Mouse (Mus musculus): ENCODE data around the gene Nphs1. TPM values are rescaled to one million over a fixed set of nuclear protein-coding genes. Genes with fewer than 3 reads are reported as not detected.
"Not testable (repeated sequence)": the region's sequence is repeated elsewhere in the genome, so short reads cannot be mapped to it uniquely, and the experiment has no call there.

Gene Nphs1
- polyA plus RNA-seq, 1 experiment from 2014 or later = 1.3 TPM

DNA sequence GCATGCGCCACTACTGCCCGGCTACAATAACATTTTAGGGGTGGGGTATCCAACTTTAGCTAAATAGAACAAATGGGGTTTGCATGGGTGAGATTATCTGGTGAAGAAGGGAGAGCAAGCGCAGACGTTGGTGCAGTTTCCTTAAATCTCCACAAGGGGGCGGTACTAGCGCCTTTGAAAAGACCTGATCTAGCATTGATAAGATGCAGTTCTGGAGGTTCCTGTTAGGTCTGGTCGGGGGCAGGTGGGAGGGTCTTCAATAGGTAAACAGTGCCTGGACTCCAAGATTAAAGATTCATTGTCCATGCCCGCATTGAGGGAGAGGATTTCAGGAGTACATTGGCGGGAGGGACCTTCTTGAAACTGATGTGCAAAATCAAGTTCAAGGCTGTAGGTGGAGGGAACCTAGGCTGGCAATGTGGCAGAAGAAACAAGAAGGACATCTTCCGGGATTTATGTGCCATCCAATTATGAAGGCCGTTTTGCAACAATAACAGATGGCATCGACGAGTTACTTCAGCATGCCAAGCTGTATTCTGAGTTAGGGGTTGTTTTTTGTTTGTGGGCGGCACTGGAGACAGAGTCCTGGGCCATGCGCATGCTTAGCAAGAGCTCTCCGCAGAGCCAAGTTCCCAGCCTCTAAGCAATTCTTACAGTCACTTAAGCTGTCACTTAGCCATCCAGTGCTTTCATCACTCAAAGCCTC is 32.3 kb downstream of the Nphs1 start:
- Histone ChIP-seq H3K4me2 (ENCODE audit: low read length) (no peak overlapping the region), H3K27ac (ENCODE audit: low read depth) (no peak overlapping the region), H3K4me1 (replicated peaks; ENCODE audit: control insufficient read depth, insufficient read depth, low read length) (no peaks in the 10 kb centered on the region), H3K27me3 (replicated peaks; ENCODE audit: control insufficient read depth, insufficient read depth, low read length) (no peaks in the 10 kb centered on the region), H3K9me3 (ENCODE audit: control insufficient read depth, low read length) (no peaks in the 10 kb centered on the region), H3K4me3 (ENCODE audit: low read depth, low read length) (no peak overlapping the region), H3K9ac (ENCODE audit: low read length) (no peak overlapping the region), H3K36me3 (ENCODE audit: control insufficient read depth, insufficient read depth, low read length) (no peaks in the 10 kb centered on the region)
- DNase-seq (ENCODE audit: low spot score) (no peak), ATAC-seq (replicated peaks; ENCODE audit: low FRiP score, low TSS enrichment, low read depth) (no peak)
- 33% methylated on average over 16 of the region's 16 CpGs for WGBS

DNA sequence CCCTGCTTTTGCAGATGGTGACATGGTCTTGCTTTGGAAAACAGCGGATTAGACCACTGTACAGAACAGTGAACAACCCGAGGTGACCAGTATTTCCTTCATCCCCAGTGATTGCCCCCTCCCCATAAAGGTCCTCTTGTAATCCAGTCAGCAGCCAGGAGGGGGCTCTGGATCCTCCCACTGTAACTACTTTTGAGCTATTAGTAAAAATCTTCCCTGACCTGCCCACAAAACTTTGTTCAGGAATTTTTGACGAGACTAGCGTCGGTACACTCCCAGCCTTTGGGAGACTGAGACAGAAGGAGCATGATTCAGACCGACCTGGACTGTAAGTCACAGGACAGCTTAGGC is 32.8 kb downstream of the Nphs1 start:
- DNase-seq (ENCODE audit: low spot score) = no peak
- Histone ChIP-seq H3K27ac (ENCODE audit: low read depth) (no peak overlapping the region), H3K9me3 (ENCODE audit: control insufficient read depth, low read length) (no peaks in the 10 kb centered on the region), H3K4me3 (ENCODE audit: low read depth, low read length) (no peak overlapping the region), H3K36me3 (ENCODE audit: control insufficient read depth, insufficient read depth, low read length) (no peaks in the 10 kb centered on the region), H3K4me1 (replicated peaks; ENCODE audit: control insufficient read depth, insufficient read depth, low read length) (no peaks in the 10 kb centered on the region), H3K4me2 (ENCODE audit: low read length) (no peak overlapping the region), H3K27me3 (replicated peaks; ENCODE audit: control insufficient read depth, insufficient read depth, low read length) (no peaks in the 10 kb centered on the region), H3K9ac (ENCODE audit: low read length) (no peak overlapping the region)
- 15% methylated on average over 6 of the region's 6 CpGs for WGBS
- ATAC-seq (replicated peaks; ENCODE audit: low FRiP score, low TSS enrichment, low read depth) = no peak

DNA sequence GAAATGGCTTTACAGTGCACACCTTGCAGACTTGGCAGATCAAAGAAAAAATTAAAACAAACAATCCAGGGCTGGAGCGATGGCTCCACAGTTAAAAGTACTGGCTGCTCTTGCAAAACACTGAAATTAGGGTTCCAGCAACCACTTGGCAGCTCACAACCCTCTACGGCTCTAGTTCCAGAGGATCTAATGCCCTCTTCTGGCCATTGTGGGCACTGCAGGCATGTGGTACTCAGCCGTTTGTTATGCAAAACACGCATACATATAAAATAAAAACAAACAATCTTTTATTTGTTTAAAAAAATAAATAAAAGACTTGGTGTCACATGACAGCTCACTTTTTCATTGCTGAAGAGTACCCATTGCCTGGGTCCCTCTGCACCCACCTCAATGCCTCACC is 34.6 kb downstream of the Nphs1 start:
- DNase-seq (ENCODE audit: low spot score) (peak; percentile 88), ATAC-seq (replicated peaks; ENCODE audit: low FRiP score, low TSS enrichment, low read depth) (0 out of 2 replicates have a peak, but pooled peaks have one; percentile 7)
- Histone ChIP-seq H3K36me3 (ENCODE audit: control insufficient read depth, insufficient read depth, low read length) (no peaks in the 10 kb centered on the region), H3K4me2 (ENCODE audit: low read length) (0 out of 2 replicates have a peak overlapping the region, but pooled peaks have one; percentile 1), H3K9ac (ENCODE audit: low read length) (no peak overlapping the region), H3K4me1 (replicated peaks; ENCODE audit: control insufficient read depth, insufficient read depth, low read length) (no peaks in the 10 kb centered on the region), H3K27me3 (replicated peaks; ENCODE audit: control insufficient read depth, insufficient read depth, low read length) (no peaks in the 10 kb centered on the region), H3K9me3 (ENCODE audit: control insufficient read depth, low read length) (no peaks in the 10 kb centered on the region), H3K27ac (ENCODE audit: low read depth) (no peak overlapping the region), H3K4me3 (ENCODE audit: low read depth, low read length) (no peak overlapping the region)
- 21% methylated on average over 4 of the region's 4 CpGs for WGBS

DNA sequence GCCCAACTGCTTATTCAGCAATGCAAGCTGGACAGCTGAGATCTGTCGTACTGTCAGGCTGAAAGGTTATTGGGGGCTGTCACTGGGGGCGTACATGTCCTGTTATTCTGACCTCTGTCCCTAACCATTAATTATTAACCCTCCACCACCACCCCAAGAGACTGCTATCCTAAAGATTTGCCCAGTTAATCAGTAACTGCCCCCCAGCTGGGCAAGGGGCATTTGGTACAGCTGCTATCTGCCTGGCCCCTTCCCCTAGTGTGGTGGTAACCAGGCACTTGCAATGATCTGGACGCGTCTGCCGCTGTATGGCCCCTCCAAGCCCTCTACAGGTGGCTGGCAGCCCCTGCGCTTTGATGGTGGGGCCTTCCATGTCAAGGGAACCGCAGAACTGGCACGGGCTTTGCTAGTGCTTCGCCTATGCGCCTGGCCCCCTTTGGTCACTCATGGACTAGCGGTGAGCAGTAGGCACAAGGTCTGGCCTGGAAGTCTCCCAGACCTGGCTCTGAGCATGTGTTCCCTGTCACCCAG is 35.4 kb downstream of the Nphs1 start, which contains the start of gene Prodh2:
Prodh2 (plus strand) TSS at position 222 of the 531 bp plus-strand sequence.
- H3K36me3 ChIP-seq (ENCODE audit: control insufficient read depth, insufficient read depth, low read length) = no peaks in the 10 kb centered on the region
- H3K4me3 ChIP-seq (ENCODE audit: low read depth, low read length) = no peak within 1 kb of the TSS
- no peaks in the 10 kb centered on the region for H3K9me3 ChIP-seq (ENCODE audit: control insufficient read depth, low read length)
- 0 out of 2 replicates have a peak within 1 kb of the TSS, but pooled peaks have one; percentile 1 for H3K4me2 ChIP-seq (ENCODE audit: low read length)
- ATAC-seq (replicated peaks; ENCODE audit: low FRiP score, low TSS enrichment, low read depth) (peak; percentile 28; the same call in 1 of the 2 replicates), DNase-seq (ENCODE audit: low spot score) (peak; percentile 61)
- H3K27me3 ChIP-seq (replicated peaks; ENCODE audit: control insufficient read depth, insufficient read depth, low read length) = no peaks in the 10 kb centered on the region
- H3K4me1 ChIP-seq (replicated peaks; ENCODE audit: control insufficient read depth, insufficient read depth, low read length) = no peaks in the 10 kb centered on the region
- H3K9ac ChIP-seq (ENCODE audit: low read length) = no peak within 1 kb of the TSS
- WGBS = 46% methylated on average over 11 of the region's 11 CpGs
- no peak within 1 kb of the TSS for H3K27ac ChIP-seq (ENCODE audit: low read depth)

DNA sequence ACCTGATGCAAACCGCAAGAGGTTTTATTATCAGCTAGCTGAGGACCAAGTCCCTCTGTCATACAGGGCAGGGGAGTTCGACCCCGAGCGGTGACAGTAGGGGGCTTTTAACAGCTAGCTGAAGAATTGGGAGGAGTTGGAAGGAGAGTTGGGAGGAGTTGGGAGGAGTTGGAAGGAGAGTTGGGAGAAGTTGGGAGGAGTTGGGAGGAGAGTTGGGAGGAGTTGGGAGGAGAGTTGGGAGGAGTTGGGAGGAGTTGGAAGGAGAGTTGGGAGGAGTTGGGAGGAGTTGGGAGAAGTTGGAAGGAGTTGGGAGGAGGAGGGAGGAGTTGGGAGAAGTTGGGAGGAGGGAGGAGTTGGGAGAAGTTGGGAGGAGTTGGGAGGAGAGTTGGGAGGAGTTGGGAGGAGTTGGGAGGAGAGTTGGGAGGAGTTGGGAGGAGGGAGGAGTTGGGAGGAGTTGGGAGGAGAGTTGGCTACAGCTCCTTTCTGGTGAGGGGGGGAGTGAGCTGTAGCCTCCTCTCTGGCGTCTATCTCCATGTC is 37.5 kb downstream of the Nphs1 start:
- not testable (repeated sequence) for H3K9me3 ChIP-seq (ENCODE audit: control insufficient read depth, low read length); H3K27me3 ChIP-seq (replicated peaks; ENCODE audit: control insufficient read depth, insufficient read depth, low read length); H3K4me1 ChIP-seq (replicated peaks; ENCODE audit: control insufficient read depth, insufficient read depth, low read length); H3K36me3 ChIP-seq (ENCODE audit: control insufficient read depth, insufficient read depth, low read length); H3K4me3 ChIP-seq (ENCODE audit: low read depth, low read length); H3K4me2 ChIP-seq (ENCODE audit: low read length); DNase-seq (ENCODE audit: low spot score); ATAC-seq (replicated peaks; ENCODE audit: low FRiP score, low TSS enrichment, low read depth); H3K9ac ChIP-seq (ENCODE audit: low read length); H3K27ac ChIP-seq (ENCODE audit: low read depth)
- WGBS = 57% methylated on average over 4 of the region's 5 CpGs

DNA sequence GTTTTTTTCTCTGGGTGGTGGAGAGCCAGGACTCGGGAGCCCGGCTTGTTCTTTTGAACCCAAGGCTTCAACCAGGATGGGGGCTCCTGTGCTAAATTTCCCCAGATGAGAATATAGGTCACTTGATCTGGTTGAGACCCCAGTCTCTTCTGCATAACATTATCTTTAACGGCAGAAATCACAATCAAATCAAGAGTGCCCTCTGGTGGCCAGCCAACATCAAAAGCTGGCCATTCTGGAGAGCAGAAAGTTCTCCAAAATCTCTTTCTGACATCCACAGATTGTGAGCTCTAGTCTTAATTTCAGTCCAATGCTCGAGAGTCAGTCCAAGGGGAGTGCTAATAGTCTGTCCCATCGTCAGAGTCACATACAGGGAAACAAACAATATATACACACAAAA is 43.0 kb downstream of the Nphs1 start:
- H3K27me3 ChIP-seq (replicated peaks; ENCODE audit: control insufficient read depth, insufficient read depth, low read length); H3K9me3 ChIP-seq (ENCODE audit: control insufficient read depth, low read length); H3K4me2 ChIP-seq (ENCODE audit: low read length); H3K9ac ChIP-seq (ENCODE audit: low read length); DNase-seq (ENCODE audit: low spot score); ATAC-seq (replicated peaks; ENCODE audit: low FRiP score, low TSS enrichment, low read depth); H3K4me1 ChIP-seq (replicated peaks; ENCODE audit: control insufficient read depth, insufficient read depth, low read length); H3K27ac ChIP-seq (ENCODE audit: low read depth); H3K4me3 ChIP-seq (ENCODE audit: low read depth, low read length); H3K36me3 ChIP-seq (ENCODE audit: control insufficient read depth, insufficient read depth, low read length): not testable (repeated sequence)
- WGBS = 76% methylated on average over 5 of the region's 5 CpGs

DNA sequence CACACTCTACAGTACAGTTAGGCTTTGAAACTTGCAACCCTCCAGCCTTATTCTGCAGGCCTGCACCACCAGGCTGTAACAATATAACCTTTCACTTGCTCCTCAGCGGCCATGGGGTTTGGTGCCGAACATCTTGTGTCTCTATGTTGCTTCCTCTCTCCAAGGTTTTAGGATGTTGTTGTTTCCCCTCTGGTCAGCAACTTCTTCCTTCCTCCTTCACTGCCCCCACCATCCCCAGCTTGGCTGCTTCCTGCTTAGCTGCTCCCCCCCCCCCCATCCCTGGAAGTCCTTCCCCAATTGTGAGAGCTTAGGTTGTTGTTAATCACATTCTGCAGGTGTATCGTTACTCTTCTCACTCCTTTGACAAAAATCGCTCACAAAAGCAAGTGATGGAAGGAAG is 49.9 kb downstream of the Nphs1 start:
- WGBS = 74% methylated on average over 4 of the region's 4 CpGs
- ATAC-seq (replicated peaks; ENCODE audit: low FRiP score, low TSS enrichment, low read depth) (no peak), DNase-seq (ENCODE audit: low spot score) (no peak)
- Histone ChIP-seq H3K4me1 (replicated peaks; ENCODE audit: control insufficient read depth, insufficient read depth, low read length) (no peaks in the 10 kb centered on the region), H3K9me3 (ENCODE audit: control insufficient read depth, low read length) (no peaks in the 10 kb centered on the region), H3K4me3 (ENCODE audit: low read depth, low read length) (no peak overlapping the region), H3K36me3 (ENCODE audit: control insufficient read depth, insufficient read depth, low read length) (no peaks in the 10 kb centered on the region), H3K4me2 (ENCODE audit: low read length) (no peak overlapping the region), H3K9ac (ENCODE audit: low read length) (no peak overlapping the region), H3K27me3 (replicated peaks; ENCODE audit: control insufficient read depth, insufficient read depth, low read length) (no peaks in the 10 kb centered on the region), H3K27ac (ENCODE audit: low read depth) (no peak overlapping the region)

DNA sequence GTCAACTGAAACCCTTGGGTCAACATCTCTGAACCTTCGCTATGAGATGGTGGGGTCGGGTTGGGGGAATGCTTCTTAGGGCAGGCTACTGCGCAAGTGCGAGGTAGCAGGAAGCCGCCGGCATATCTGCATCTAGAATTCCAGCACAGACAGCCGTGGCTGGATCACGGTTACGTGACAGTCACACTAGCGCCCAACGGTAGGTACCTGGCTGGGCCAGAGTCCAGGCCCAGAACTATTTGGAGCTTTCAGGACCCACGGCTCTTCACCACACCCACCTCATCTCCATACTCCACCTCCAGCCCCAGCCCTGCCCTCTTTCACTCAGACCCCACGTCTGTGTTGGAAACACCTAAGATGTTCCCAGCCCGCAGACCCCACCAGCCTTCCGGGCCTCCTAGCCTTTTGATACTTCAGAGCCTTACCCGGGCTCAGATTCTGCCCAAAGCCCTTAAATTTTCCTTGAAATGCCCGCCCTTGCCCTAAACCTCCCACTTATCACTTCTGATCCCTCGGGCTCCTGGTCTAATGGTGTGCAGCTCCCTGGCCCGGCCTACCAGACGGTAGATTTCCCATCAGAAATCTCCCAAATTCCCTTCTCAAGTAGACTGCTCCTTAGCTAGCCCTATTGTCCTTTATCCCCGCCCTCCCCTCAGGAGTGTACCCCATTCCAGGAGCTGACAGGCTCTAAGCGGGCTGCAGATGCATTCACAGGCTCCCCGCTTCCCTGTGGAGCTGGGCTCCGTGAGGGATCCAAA is 57.1 kb downstream of the Nphs1 start:
- WGBS = 58% methylated on average over 24 of the region's 24 CpGs
- no peak overlapping the region for H3K9ac ChIP-seq (ENCODE audit: low read length)
- H3K36me3 ChIP-seq (ENCODE audit: control insufficient read depth, insufficient read depth, low read length) = no peaks in the 10 kb centered on the region
- H3K4me3 ChIP-seq (ENCODE audit: low read depth, low read length) = no peak overlapping the region
- no peak for ATAC-seq (replicated peaks; ENCODE audit: low FRiP score, low TSS enrichment, low read depth)
- H3K27ac ChIP-seq (ENCODE audit: low read depth) = no peak overlapping the region
- no peak for DNase-seq (ENCODE audit: low spot score)
- no peaks in the 10 kb centered on the region for H3K4me1 ChIP-seq (replicated peaks; ENCODE audit: control insufficient read depth, insufficient read depth, low read length)
- no peaks in the 10 kb centered on the region for H3K9me3 ChIP-seq (ENCODE audit: control insufficient read depth, low read length)
- no peak overlapping the region for H3K4me2 ChIP-seq (ENCODE audit: low read length)
- H3K27me3 ChIP-seq (replicated peaks; ENCODE audit: control insufficient read depth, insufficient read depth, low read length) = no peaks in the 10 kb centered on the region
